Mouse (Mus musculus) liver, postnatal 0 days (tissue): ENCODE measurements around the gene Acox3.

ENCODE experiments used
- CTCF ChIP-seq: sonication (generic); IDR thresholded peaks from 2 replicates; pipeline ENCODE4 v1.5.1; 2016; ENCODE audit warnings: antibody characterized with exemption, low read depth
- EP300 ChIP-seq: IDR thresholded peaks from 2 replicates; pipeline ENCODE4 v1.6.1; 2016; ENCODE audit warnings: antibody characterized with exemption, low read depth, mild to moderate bottlenecking

DNA sequence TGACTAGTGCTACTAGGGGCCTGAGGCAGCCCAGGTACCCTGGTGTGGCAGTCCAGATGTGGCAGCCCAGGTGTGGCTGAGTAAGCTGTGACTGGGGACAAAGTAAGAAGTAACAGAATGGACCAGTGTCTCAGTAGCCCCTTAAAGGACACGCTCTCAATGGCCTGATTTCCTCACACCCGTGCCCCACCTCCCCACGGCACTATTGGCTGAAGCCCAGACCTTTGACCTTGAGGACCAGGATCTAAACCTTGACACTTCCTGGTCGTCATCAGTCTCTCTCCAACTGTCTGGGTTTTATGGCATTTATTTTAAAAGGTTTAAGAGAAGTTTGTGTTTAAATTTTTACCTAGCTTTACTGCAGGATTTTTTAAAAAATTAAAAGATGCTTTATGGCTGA is 10.0 kb downstream of the Acox3 start:
- no peak for TF ChIP-seq CTCF
- TF ChIP-seq EP300, result no peak
